Mouse (Mus musculus) forebrain, embryonic 12.5 days (tissue): ENCODE measurements around the gene Gxylt2. TPM values are rescaled to one million over a fixed set of nuclear protein-coding genes. Genes with fewer than 3 reads are reported as not detected.

Source experiments
- ATAC-seq: fragments of 200-750 bp; cut with Nextera tagmentation; 2 replicates; pipeline ENCODE4 v1.8.0; 2017; ENCODE audit warnings: moderate TSS enrichment; ENCODE audit not compliant: low FRiP score
- H3K27ac ChIP-seq: fragments of 300-500 bp; sonication (generic); 2 replicates; pipeline ENCODE4 v1.5.1; 2016; ENCODE audit warnings: mild to moderate bottlenecking
- H3K27me3 ChIP-seq: fragments of 300-500 bp; sonication (generic); 2 replicates; pipeline ENCODE4 v1.6.1; 2016; ENCODE audit warnings: mild to moderate bottlenecking
- H3K36me3 ChIP-seq: fragments of 300-500 bp; sonication (generic); replicated peaks from 2 replicates; pipeline ENCODE4 v1.6.1; 2016; ENCODE audit warnings: mild to moderate bottlenecking
- H3K4me1 ChIP-seq: fragments of 300-500 bp; sonication (generic); 2 replicates; pipeline ENCODE4 v1.6.1; 2016
- H3K4me2 ChIP-seq: fragments of 300-500 bp; sonication (generic); 2 replicates; pipeline ENCODE4 v1.6.1; 2016; ENCODE audit warnings: mild to moderate bottlenecking, moderate library complexity
- H3K4me3 ChIP-seq: fragments of 300-500 bp; sonication (generic); replicated peaks from 2 replicates; pipeline ENCODE4 v1.5.1; 2016; ENCODE audit warnings: mild to moderate bottlenecking
- H3K9ac ChIP-seq: fragments of 300-500 bp; sonication (generic); 2 replicates; pipeline ENCODE4 v1.6.1; 2016; ENCODE audit warnings: mild to moderate bottlenecking
- H3K9me3 ChIP-seq: fragments of 300-500 bp; sonication (generic); 2 replicates; pipeline ENCODE4 v1.6.1; 2016
- WGBS: fragments of 180-500 bp; shearing (Covaris S2); methylation state at CpG from one replicate; pipeline ENCODE4 v1.1.7; 2016; 5-methylcytosine and 5-hydroxymethylcytosine counted together
- polyA plus RNA-seq: library from polyadenylated mRNA; unstranded; fragments of >200 nt; fragmentation: Nextera tagmentation; extraction: Ambion mirVana; gene quantifications from 2 replicates; pipeline ENCODE4 v1.2.1, GENCODE M21; 2016

The Gxylt2 gene
- polyA plus RNA-seq, 1 experiment from 2014 or later, result 3.5 TPM

GRCm38 (mm10) chr6:100807746-100808145 is 103.2 kb downstream of the Gxylt2 start:
- no peaks in the 10 kb centered on the region for H3K4me1 ChIP-seq
- H3K9me3 ChIP-seq, result no peaks in the 10 kb centered on the region
- H3K4me2 ChIP-seq, result no peak overlapping the region
- 66% methylated on average over 1 of the region's 1 CpGs for WGBS
- no peak overlapping the region for H3K27ac ChIP-seq
- no peaks in the 10 kb centered on the region for H3K27me3 ChIP-seq
- H3K9ac ChIP-seq, result no peak overlapping the region
- no peak for ATAC-seq
- H3K36me3 ChIP-seq, result no peaks in the 10 kb centered on the region
- H3K4me3 ChIP-seq, result no peak overlapping the region

GRCm38 (mm10) chr6:100808221-100808778 is 103.8 kb downstream of the Gxylt2 start:
- no peak overlapping the region for H3K4me3 ChIP-seq
- H3K27me3 ChIP-seq, result no peaks in the 10 kb centered on the region
- no peaks in the 10 kb centered on the region for H3K36me3 ChIP-seq
- 92% methylated on average over 6 of the region's 6 CpGs for WGBS
- H3K9ac ChIP-seq, result no peak overlapping the region
- ATAC-seq, result no peak
- no peak overlapping the region for H3K4me2 ChIP-seq
- H3K27ac ChIP-seq, result no peak overlapping the region
- no peaks in the 10 kb centered on the region for H3K9me3 ChIP-seq
- H3K4me1 ChIP-seq, result no peaks in the 10 kb centered on the region

GRCm38 (mm10) chr6:100810117-100810516 is 105.6 kb downstream of the Gxylt2 start:
- no peaks in the 10 kb centered on the region for H3K27me3 ChIP-seq
- H3K9me3 ChIP-seq, result no peaks in the 10 kb centered on the region
- no peak overlapping the region for H3K27ac ChIP-seq
- no peak overlapping the region for H3K4me2 ChIP-seq
- H3K36me3 ChIP-seq, result no peaks in the 10 kb centered on the region
- H3K9ac ChIP-seq, result no peak overlapping the region
- no peaks in the 10 kb centered on the region for H3K4me1 ChIP-seq
- no peak for ATAC-seq
- WGBS, result 92% methylated on average over 4 of the region's 4 CpGs
- H3K4me3 ChIP-seq, result no peak overlapping the region

GRCm38 (mm10) chr6:100811731-100812130 is 107.2 kb downstream of the Gxylt2 start:
- H3K9me3 ChIP-seq, result no peaks in the 10 kb centered on the region
- H3K4me2 ChIP-seq, result no peak overlapping the region
- ATAC-seq, result no peak
- no peaks in the 10 kb centered on the region for H3K27me3 ChIP-seq
- no peak overlapping the region for H3K9ac ChIP-seq
- H3K4me3 ChIP-seq, result no peak overlapping the region
- no peaks in the 10 kb centered on the region for H3K4me1 ChIP-seq
- H3K36me3 ChIP-seq, result no peaks in the 10 kb centered on the region
- H3K27ac ChIP-seq, result no peak overlapping the region
- 89% methylated on average over 3 of the region's 3 CpGs for WGBS

GRCm38 (mm10) chr6:100821367-100821766 is 116.8 kb downstream of the Gxylt2 start:
- H3K4me1 ChIP-seq, result no peaks in the 10 kb centered on the region
- no peak overlapping the region for H3K4me2 ChIP-seq
- no peaks in the 10 kb centered on the region for H3K27me3 ChIP-seq
- H3K27ac ChIP-seq, result no peak overlapping the region
- H3K9ac ChIP-seq, result no peak overlapping the region
- no peak for ATAC-seq
- H3K9me3 ChIP-seq, result no peaks in the 10 kb centered on the region
- 77% methylated on average over 2 of the region's 2 CpGs for WGBS
- no peak overlapping the region for H3K4me3 ChIP-seq
- H3K36me3 ChIP-seq, result no peaks in the 10 kb centered on the region

- Histone ChIP-seq H3K27me3 (no peaks in the 10 kb centered on the region), H3K4me1 (no peaks in the 10 kb centered on the region), H3K9me3 (no peaks in the 10 kb centered on the region), H3K4me2 (no peak overlapping the region), H3K36me3 (no peaks in the 10 kb centered on the region), H3K4me3 (no peak overlapping the region), H3K9ac (no peak overlapping the region), H3K27ac (no peak overlapping the region)
- 96% methylated on average over 1 of the region's 1 CpGs for WGBS
- no peak for ATAC-seq
These were observed 118.8 kb downstream of the Gxylt2 start for GRCm38 (mm10) chr6:100823356-100823755.

- Histone ChIP-seq H3K4me3 (no peak overlapping the region), H3K36me3 (no peaks in the 10 kb centered on the region), H3K4me1 (no peaks in the 10 kb centered on the region), H3K4me2 (no peak overlapping the region), H3K27me3 (no peaks in the 10 kb centered on the region), H3K9ac (no peak overlapping the region), H3K9me3 (no peaks in the 10 kb centered on the region), H3K27ac (no peak overlapping the region)
- 76% methylated on average over 7 of the region's 7 CpGs for WGBS
- no peak for ATAC-seq
These were observed 119.9 kb downstream of the Gxylt2 start for GRCm38 (mm10) chr6:100824381-100824965.

- WGBS, result 94% methylated on average over 6 of the region's 6 CpGs
- no peak for ATAC-seq
- no peaks in the 10 kb centered on the region for H3K9me3 ChIP-seq
- H3K36me3 ChIP-seq, result no peaks in the 10 kb centered on the region
- H3K4me3 ChIP-seq, result no peak overlapping the region
- H3K27me3 ChIP-seq, result no peaks in the 10 kb centered on the region
- no peak overlapping the region for H3K27ac ChIP-seq
- H3K9ac ChIP-seq, result no peak overlapping the region
- no peak overlapping the region for H3K4me2 ChIP-seq
- no peaks in the 10 kb centered on the region for H3K4me1 ChIP-seq
These were observed 121.5 kb downstream of the Gxylt2 start for GRCm38 (mm10) chr6:100826046-100826445.

- H3K4me3 ChIP-seq, result no peak overlapping the region
- ATAC-seq, result no peak
- H3K4me2 ChIP-seq, result no peak overlapping the region
- H3K9ac ChIP-seq, result no peak overlapping the region
- H3K4me1 ChIP-seq, result no peaks in the 10 kb centered on the region
- 95% methylated on average over 7 of the region's 7 CpGs for WGBS
- H3K27ac ChIP-seq, result no peak overlapping the region
- no peaks in the 10 kb centered on the region for H3K36me3 ChIP-seq
- no peaks in the 10 kb centered on the region for H3K9me3 ChIP-seq
- no peaks in the 10 kb centered on the region for H3K27me3 ChIP-seq
These were observed 124.0 kb downstream of the Gxylt2 start for GRCm38 (mm10) chr6:100828565-100828964.

GRCm38 (mm10) chr6:100829770-100830169 is 125.2 kb downstream of the Gxylt2 start:
- H3K9me3 ChIP-seq, result no peaks in the 10 kb centered on the region
- WGBS, result 88% methylated on average over 5 of the region's 5 CpGs
- ATAC-seq, result no peak
- no peak overlapping the region for H3K4me2 ChIP-seq
- H3K4me3 ChIP-seq, result no peak overlapping the region
- H3K4me1 ChIP-seq, result peaks cover 3% of the 10 kb centered on the region
- no peak overlapping the region for H3K27ac ChIP-seq
- H3K9ac ChIP-seq, result no peak overlapping the region
- no peaks in the 10 kb centered on the region for H3K27me3 ChIP-seq
- no peaks in the 10 kb centered on the region for H3K36me3 ChIP-seq

GRCm38 (mm10) chr6:100831188-100831587 is 126.7 kb downstream of the Gxylt2 start:
- peaks cover 12% of the 10 kb centered on the region for H3K4me1 ChIP-seq
- H3K9ac ChIP-seq, result no peak overlapping the region
- H3K36me3 ChIP-seq, result peaks cover 10% of the 10 kb centered on the region
- no peaks in the 10 kb centered on the region for H3K9me3 ChIP-seq
- H3K4me2 ChIP-seq, result no peak overlapping the region
- H3K27me3 ChIP-seq, result no peaks in the 10 kb centered on the region
- no peak overlapping the region for H3K27ac ChIP-seq
- WGBS, result 82% methylated on average over 3 of the region's 3 CpGs
- no peak overlapping the region for H3K4me3 ChIP-seq
- no peak for ATAC-seq

- Histone ChIP-seq H3K4me1 (peaks cover 15% of the 10 kb centered on the region), H3K9me3 (no peaks in the 10 kb centered on the region), H3K4me3 (no peak overlapping the region), H3K9ac (no peak overlapping the region), H3K4me2 (no peak overlapping the region), H3K27ac (no peak overlapping the region), H3K36me3 (peaks cover 16% of the 10 kb centered on the region), H3K27me3 (no peaks in the 10 kb centered on the region)
- no peak for ATAC-seq
- 89% methylated on average over 6 of the region's 6 CpGs for WGBS
These were observed 127.2 kb downstream of the Gxylt2 start for GRCm38 (mm10) chr6:100831751-100832150.

- H3K4me2 ChIP-seq, result peak within 1 kb of the TSS; percentile 51
- no peaks in the 10 kb centered on the region for H3K27me3 ChIP-seq
- ATAC-seq, result peak; percentile 95
- H3K9ac ChIP-seq, result peak within 1 kb of the TSS; percentile 87
- peak within 1 kb of the TSS; percentile 92 for H3K27ac ChIP-seq
- no peaks in the 10 kb centered on the region for H3K9me3 ChIP-seq
- H3K4me1 ChIP-seq, result peaks cover 26% of the 10 kb centered on the region
- peaks cover 31% of the 10 kb centered on the region for H3K36me3 ChIP-seq
- under 1% methylated on average over 33 of the region's 50 CpGs for WGBS
- H3K4me3 ChIP-seq, result peak within 1 kb of the TSS; percentile 87
These were observed 128.8 kb downstream of the Gxylt2 start, which contains the start of gene Ppp4r2 for GRCm38 (mm10) chr6:100833355-100833754. TSS of gene Ppp4r2 (plus strand) at chr6:100833622.
